Mouse (Mus musculus) kidney, embryonic 16.5 days (tissue): ENCODE data around the gene Poc5. TPM values are rescaled to one million over a fixed set of nuclear protein-coding genes. Genes with fewer than 3 reads are reported as not detected.
A peak's percentile ranks its signal among the peaks of the same experiment; 100 is the strongest.

Experiments used
- ATAC-seq: fragments of 200-750 bp; cut with Nextera tagmentation; 2 replicates; pipeline ENCODE4 v1.8.0; 2017; ENCODE audit warnings: moderate TSS enrichment; ENCODE audit not compliant: low FRiP score, low TSS enrichment
- H3K27ac ChIP-seq: fragments of 300-500 bp; sonication (generic); 2 replicates; pipeline ENCODE4 v1.5.1; 2014; ENCODE audit warnings: low read length
- H3K27me3 ChIP-seq: fragments of 300-500 bp; sonication (generic); 2 replicates; pipeline ENCODE4 v1.6.1; 2014; ENCODE audit warnings: low read length, control low read depth, mixed read lengths; ENCODE audit not compliant: insufficient read depth
- H3K36me3 ChIP-seq: fragments of 300-500 bp; sonication (generic); 2 replicates; pipeline ENCODE4 v1.6.1; 2014; ENCODE audit warnings: low read length, control low read depth, mixed read lengths; ENCODE audit not compliant: insufficient read depth
- H3K4me1 ChIP-seq: fragments of 300-500 bp; sonication (generic); 2 replicates; pipeline ENCODE4 v1.6.1; 2014; ENCODE audit warnings: low read length, control low read depth, mixed read lengths; ENCODE audit not compliant: insufficient read depth
- H3K4me2 ChIP-seq: fragments of 300-500 bp; sonication (generic); replicated peaks from 2 replicates; pipeline ENCODE4 v1.6.1; 2014; ENCODE audit warnings: low read depth, low read length
- H3K4me3 ChIP-seq: fragments of 300-500 bp; sonication (generic); 2 replicates; pipeline ENCODE4 v1.5.1; 2014; ENCODE audit warnings: mild to moderate bottlenecking, low read length
- H3K9ac ChIP-seq: fragments of 300-500 bp; sonication (generic); replicated peaks from 2 replicates; pipeline ENCODE4 v1.6.1; 2014; ENCODE audit warnings: low read length
- H3K9me3 ChIP-seq: fragments of 300-500 bp; sonication (generic); 2 replicates; pipeline ENCODE4 v1.6.1; 2016; ENCODE audit warnings: low read length, control low read depth
- WGBS: fragments of 180-500 bp; shearing (Covaris S2); extraction: QIAGEN DNeasy Blood & Tissue Kit; methylation state at CpG from one replicate; pipeline ENCODE4 v1.1.7; 2014; 5-methylcytosine and 5-hydroxymethylcytosine counted together
- polyA plus RNA-seq: library from polyadenylated mRNA; unstranded; fragments of >200 nt; fragmentation: Nextera tagmentation; extraction: Ambion mirVana; gene quantifications from 2 replicates; pipeline ENCODE4 v1.2.1, GENCODE M21; 2015

Poc5 gene
- polyA plus RNA-seq, 1 experiment from 2014 or later: 14.5 TPM

DNA sequence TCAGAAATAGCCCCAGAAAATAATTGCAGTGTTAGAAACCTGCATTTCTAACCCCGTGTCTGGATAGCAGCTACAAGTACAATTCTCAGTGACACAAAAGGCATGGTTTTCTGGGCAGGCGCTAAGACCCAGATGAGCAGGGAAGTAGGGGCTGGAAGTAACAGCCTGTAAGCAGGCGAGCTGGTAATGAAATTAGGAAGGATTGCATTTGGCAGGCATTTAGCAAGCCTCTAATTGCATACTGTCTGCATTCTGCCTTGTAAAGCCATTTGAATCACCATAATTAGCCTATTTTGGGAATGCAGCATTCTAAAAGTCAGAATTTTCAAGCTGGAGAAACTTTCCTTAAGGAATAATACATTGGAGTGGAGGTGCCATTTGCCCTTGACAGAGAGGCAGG lies 38.0 kb downstream of the Poc5 start:
- ATAC-seq: no peak
- WGBS: 36% methylated on average over 3 of the region's 3 CpGs

DNA sequence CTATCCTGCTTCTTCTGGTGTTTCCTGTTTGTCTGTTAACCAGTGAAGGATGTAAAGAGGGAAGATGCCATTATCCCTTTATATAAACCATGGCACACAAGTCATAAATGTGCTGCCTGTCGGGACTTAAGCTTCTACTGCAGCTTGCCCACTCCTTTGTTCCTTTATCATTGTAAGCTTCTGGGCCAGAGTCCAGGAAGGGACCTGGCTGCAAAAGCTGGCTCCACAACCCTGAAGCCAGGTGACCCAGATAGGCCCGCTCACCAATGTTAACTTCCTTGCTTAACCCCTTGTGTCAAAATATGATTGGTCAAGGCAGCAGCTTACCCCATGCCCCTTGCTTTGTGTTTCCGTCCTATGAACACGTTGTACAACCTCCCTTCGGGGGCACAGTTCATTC lies 40.4 kb downstream of the Poc5 start:
- no peak overlapping the region for H3K4me2 ChIP-seq
- no peaks in the 10 kb centered on the region for H3K9me3 ChIP-seq
- H3K27me3 ChIP-seq: no peaks in the 10 kb centered on the region
- H3K36me3 ChIP-seq: no peaks in the 10 kb centered on the region
- peaks cover 14% of the 10 kb centered on the region for H3K4me1 ChIP-seq
- ATAC-seq: no peak
- H3K4me3 ChIP-seq: no peak overlapping the region
- H3K27ac ChIP-seq: no peak overlapping the region
- WGBS: 76% methylated on average over 5 of the region's 5 CpGs
- H3K9ac ChIP-seq: no peak overlapping the region

More for the DNA sequence above, 38.0 kb downstream of the Poc5 start:
- Histone ChIP-seq H3K4me2 (no peak overlapping the region), H3K36me3 (no peaks in the 10 kb centered on the region), H3K27me3 (no peaks in the 10 kb centered on the region), H3K4me1 (no peaks in the 10 kb centered on the region), H3K27ac (no peak overlapping the region), H3K9me3 (no peaks in the 10 kb centered on the region), H3K4me3 (no peak overlapping the region), H3K9ac (no peak overlapping the region)

DNA sequence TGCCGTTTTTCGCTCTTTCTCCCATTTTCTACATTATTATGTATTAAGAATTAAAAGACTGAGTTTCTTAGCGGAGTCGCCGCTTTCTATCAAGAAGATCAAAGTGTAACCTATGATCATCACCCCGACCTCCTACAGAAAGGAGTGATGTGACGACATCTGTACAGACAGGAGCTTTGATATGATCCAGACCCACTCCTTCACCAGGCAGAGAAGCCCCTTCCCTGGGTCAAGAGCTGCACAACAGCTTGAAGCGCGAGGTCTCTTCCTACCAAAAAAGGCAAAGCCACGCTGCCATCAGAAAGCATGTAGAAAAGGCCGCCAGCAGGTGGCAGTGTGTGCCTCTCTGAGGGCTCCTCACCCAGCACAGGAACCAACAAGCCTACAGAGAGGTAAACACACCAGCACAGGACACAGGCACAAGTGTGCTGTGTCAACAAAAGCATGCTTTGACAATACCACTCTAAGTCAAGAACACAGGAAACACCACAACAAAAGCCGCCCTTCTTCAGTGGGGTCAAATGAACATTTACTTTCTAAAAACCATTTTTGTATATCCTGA lies 43.6 kb downstream of the Poc5 start:
- H3K9ac ChIP-seq: 0 out of 2 replicates have a peak overlapping the region, but pooled peaks have one; percentile 38
- H3K27ac ChIP-seq: no peak overlapping the region
- H3K4me3 ChIP-seq: no peak overlapping the region
- ATAC-seq: peak; percentile 87
- WGBS: 40% methylated on average over 12 of the region's 12 CpGs
- H3K4me2 ChIP-seq: peak overlapping the region; percentile 9; the same call in 1 of the 2 replicates
- no peaks in the 10 kb centered on the region for H3K9me3 ChIP-seq
- H3K27me3 ChIP-seq: no peaks in the 10 kb centered on the region
- peaks cover 44% of the 10 kb centered on the region for H3K4me1 ChIP-seq
- no peaks in the 10 kb centered on the region for H3K36me3 ChIP-seq

DNA sequence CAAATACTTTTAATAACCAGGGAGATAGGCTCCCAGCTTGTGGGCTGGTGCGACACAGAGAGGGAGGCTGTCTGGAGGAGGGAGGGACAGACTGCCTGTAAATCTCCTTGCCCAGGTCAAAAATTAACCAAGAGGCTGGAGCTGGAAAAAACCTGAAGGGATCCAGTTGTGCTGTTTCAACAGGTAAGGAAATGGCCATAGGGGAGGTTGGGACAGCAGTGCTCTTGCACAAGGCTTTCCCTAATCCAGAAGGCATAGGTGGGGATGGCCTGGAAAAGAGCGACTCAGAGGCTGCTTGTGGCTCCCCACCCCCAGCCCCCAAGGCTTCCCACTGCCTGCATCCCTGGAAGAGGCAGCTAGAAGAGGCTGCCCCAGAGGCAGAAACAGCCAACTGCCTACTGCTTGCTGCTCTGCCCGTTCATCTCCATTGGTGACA lies 44.3 kb downstream of the Poc5 start:
- Histone ChIP-seq H3K4me3 (no peak overlapping the region), H3K36me3 (no peaks in the 10 kb centered on the region), H3K27ac (peak overlapping the region; percentile 84), H3K4me2 (0 out of 2 replicates have a peak overlapping the region, but pooled peaks have one; percentile 18), H3K27me3 (no peaks in the 10 kb centered on the region), H3K9ac (no peak overlapping the region), H3K4me1 (peaks cover 44% of the 10 kb centered on the region), H3K9me3 (peaks cover under 1% of the 10 kb centered on the region; the same call in 1 of the 2 replicates)
- peak; percentile 74 for ATAC-seq
- 37% methylated on average over 3 of the region's 3 CpGs for WGBS

DNA sequence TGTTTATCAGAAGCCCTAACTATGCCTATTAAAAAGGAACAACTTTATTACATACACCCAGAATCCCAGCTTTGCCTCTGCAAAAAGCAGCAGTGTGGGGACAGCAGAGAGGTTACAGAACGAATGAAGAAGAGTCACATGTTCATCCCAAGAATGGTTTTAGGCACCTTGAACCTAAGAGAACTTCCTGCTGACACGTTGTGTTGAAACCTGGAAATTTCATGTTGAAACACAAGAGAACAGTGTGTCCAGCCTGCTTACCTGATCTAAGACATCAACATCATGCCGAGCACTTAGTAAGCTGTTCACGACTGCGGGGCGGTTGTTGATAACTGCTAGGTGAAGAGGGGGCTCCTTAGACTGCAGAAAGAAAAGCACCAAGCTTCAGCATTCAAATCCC lies 44.9 kb downstream of the Poc5 start:
- Histone ChIP-seq H3K27me3 (no peaks in the 10 kb centered on the region), H3K4me1 (peaks cover 44% of the 10 kb centered on the region), H3K9ac (no peak overlapping the region), H3K27ac (peak overlapping the region; percentile 47; the same call in 1 of the 2 replicates), H3K9me3 (peaks cover 5% of the 10 kb centered on the region; the same call in 1 of the 2 replicates), H3K36me3 (no peaks in the 10 kb centered on the region), H3K4me2 (no peak overlapping the region), H3K4me3 (no peak overlapping the region)
- no peak for ATAC-seq
- 80% methylated on average over 6 of the region's 6 CpGs for WGBS

DNA sequence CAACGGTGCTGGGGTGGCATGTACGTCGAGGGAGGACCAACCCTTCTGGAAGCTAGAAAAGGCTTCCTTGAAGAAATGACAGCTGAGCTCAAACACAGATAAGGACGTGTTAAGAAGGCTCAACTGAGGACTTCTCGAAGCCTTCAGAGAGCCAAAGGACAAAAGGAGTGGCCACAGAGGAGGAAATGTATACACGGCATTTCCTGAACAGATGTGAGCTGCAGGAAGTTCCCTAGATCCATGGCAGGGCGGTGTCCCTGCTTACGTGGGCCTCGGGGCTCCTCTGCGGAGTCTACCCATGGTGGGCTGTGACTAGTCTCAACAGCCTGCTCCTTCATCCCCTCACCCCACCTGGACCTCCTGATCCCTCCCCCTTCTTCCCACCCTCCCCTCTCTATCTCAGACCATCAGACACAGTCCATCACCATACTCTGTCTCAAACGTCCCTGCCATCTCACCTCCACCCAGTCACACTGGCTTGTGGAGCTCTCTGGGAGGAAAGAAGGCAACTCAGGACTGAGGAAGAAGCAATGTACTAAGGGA lies 45.6 kb downstream of the Poc5 start:
- Histone ChIP-seq H3K36me3 (no peaks in the 10 kb centered on the region), H3K27ac (peak overlapping the region; percentile 47; the same call in 1 of the 2 replicates), H3K9ac (no peak overlapping the region), H3K27me3 (no peaks in the 10 kb centered on the region), H3K4me1 (peaks cover 44% of the 10 kb centered on the region), H3K9me3 (peaks cover 5% of the 10 kb centered on the region; the same call in 1 of the 2 replicates), H3K4me3 (no peak overlapping the region), H3K4me2 (no peak overlapping the region)
- ATAC-seq: no peak
- 66% methylated on average over 11 of the region's 11 CpGs for WGBS

DNA sequence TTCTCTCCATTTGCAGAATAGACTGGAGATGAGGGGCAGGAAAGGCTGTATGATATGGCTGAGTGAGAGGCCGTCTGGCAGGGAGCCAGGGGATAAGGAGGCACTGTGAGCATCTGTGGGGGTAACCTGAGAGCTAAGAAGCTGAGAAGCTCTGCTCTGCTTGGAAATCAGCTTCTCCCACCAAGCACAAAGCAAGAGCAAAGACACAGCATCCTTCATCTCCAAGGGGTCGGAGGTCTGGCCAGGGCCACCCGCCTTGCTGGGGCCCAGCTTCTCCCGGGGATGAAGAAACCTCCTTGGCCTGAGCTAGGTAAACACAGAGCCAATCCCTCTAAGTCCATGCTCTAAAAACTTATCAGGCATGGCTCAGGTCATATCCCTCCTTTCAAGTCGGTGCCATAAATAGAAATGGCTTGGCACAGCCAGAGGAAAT lies 46.8 kb downstream of the Poc5 start:
- peak; percentile 26; the same call in 1 of the 2 replicates for ATAC-seq
- H3K27ac ChIP-seq: peak overlapping the region; percentile 61; the same call in 1 of the 2 replicates
- H3K4me3 ChIP-seq: no peak overlapping the region
- no peaks in the 10 kb centered on the region for H3K36me3 ChIP-seq
- H3K9me3 ChIP-seq: peaks cover 5% of the 10 kb centered on the region; the same call in 1 of the 2 replicates
- peak overlapping the region; percentile 27; the same call in 1 of the 2 replicates for H3K4me2 ChIP-seq
- H3K9ac ChIP-seq: no peak overlapping the region
- WGBS: 20% methylated on average over 5 of the region's 5 CpGs
- H3K27me3 ChIP-seq: no peaks in the 10 kb centered on the region
- peaks cover 44% of the 10 kb centered on the region for H3K4me1 ChIP-seq

DNA sequence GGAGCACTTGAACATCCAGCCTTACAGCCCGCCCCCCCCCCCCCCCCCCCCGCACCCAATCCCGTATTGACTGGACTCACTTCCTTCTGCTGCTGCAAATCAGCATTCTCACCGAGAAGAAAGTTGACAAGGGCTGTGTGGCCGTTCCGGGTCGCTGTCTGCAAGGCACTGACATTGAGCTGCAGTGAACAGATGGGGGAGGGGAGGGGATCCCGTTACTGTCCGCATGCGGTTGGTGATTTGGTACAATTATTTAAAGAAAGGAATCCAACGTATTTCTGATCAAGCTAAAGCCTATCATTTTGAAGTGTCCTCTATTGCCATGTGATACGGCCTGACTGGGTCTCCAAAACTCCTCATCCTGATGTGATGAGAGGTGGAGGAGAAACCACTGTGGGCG lies 47.7 kb downstream of the Poc5 start:
- ATAC-seq: 0 out of 2 replicates have a peak, but pooled peaks have one; percentile 31
- Histone ChIP-seq H3K36me3 (no peaks in the 10 kb centered on the region), H3K27ac (no peak overlapping the region), H3K9ac (no peak overlapping the region), H3K27me3 (no peaks in the 10 kb centered on the region), H3K9me3 (peaks cover 5% of the 10 kb centered on the region; the same call in 1 of the 2 replicates), H3K4me3 (no peak overlapping the region), H3K4me2 (peak overlapping the region; percentile 27; the same call in 1 of the 2 replicates), H3K4me1 (peaks cover 44% of the 10 kb centered on the region)
- WGBS: 23% methylated on average over 13 of the region's 13 CpGs

DNA sequence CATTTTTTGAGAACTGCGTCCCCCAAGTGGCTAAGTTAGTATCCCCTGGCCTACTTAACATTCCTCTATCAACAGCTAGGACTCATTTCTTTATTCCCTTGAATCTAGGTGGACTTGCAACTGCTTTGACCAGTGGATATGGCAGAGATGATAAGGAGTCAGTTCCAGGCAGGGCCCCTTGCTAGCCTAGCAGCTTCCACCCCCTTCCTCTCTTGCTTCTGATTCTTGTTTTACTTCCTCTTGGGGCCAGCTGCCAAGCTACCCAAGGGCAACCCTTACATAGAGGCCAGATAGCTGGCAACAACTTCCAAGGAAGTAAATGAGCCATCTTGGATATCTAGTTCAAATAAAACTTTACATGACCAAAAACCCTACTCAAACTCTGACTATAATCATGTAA lies 48.8 kb downstream of the Poc5 start:
- no peak overlapping the region for H3K4me3 ChIP-seq
- H3K36me3 ChIP-seq: no peaks in the 10 kb centered on the region
- no peak overlapping the region for H3K4me2 ChIP-seq
- ATAC-seq: no peak
- H3K9ac ChIP-seq: no peak overlapping the region
- H3K27ac ChIP-seq: no peak overlapping the region; the same call in 1 of the 2 replicates
- H3K9me3 ChIP-seq: peaks cover 5% of the 10 kb centered on the region; the same call in 1 of the 2 replicates
- no peaks in the 10 kb centered on the region for H3K27me3 ChIP-seq
- WGBS: 82% methylated on average over 1 of the region's 1 CpGs
- peaks cover 44% of the 10 kb centered on the region for H3K4me1 ChIP-seq

DNA sequence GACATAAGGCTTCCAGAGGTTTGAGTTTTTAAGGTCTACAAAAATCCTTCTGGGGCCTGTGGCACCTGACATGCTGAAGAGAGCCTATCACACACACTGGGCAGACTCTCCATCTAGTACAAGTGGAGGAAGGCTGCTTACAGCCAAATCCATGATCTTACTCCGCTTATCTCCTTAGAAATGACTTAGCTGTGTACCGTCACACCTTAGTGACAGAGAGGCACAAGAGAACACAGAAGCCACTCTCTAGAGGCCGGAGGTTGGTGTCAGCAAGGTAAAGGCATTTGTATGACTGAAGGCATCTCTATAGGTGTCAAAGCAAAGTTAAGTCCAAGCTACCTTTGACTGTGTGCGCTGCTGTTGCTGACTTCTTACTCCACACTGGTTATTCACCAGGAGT lies 52.3 kb downstream of the Poc5 start:
- H3K4me2 ChIP-seq: no peak overlapping the region
- no peak overlapping the region for H3K9ac ChIP-seq
- ATAC-seq: no peak
- 95% methylated on average over 4 of the region's 4 CpGs for WGBS
- no peak overlapping the region for H3K4me3 ChIP-seq
- H3K9me3 ChIP-seq: peaks cover 5% of the 10 kb centered on the region; the same call in 1 of the 2 replicates
- H3K27ac ChIP-seq: no peak overlapping the region
- H3K36me3 ChIP-seq: no peaks in the 10 kb centered on the region
- peaks cover 11% of the 10 kb centered on the region for H3K4me1 ChIP-seq
- H3K27me3 ChIP-seq: no peaks in the 10 kb centered on the region
